Mouse (Mus musculus) embryo, embryonic 11.5 days (tissue): Measurements from ENCODE around the gene Nfam1.

Experiments
- DNase-seq: peaks from one replicate; pipeline ENCODE4 v3.0.0-alpha.2; 2012; ENCODE audit warnings: low read depth, low spot score

Nfam1 gene

GRCm38 (mm10) chr15:82960786-82961561, 72.1 kb downstream of the Nfam1 start:
- DNase-seq = no peak

- DNase-seq = no peak
Measured at GRCm38 (mm10) chr15:82959151-82959550, 74.0 kb downstream of the Nfam1 start.

- DNase-seq = no peak
Measured at GRCm38 (mm10) chr15:82958253-82958701, 74.8 kb downstream of the Nfam1 start.

GRCm38 (mm10) chr15:82956721-82957120, 76.4 kb downstream of the Nfam1 start:
- DNase-seq = no peak

GRCm38 (mm10) chr15:82956310-82956709, 76.8 kb downstream of the Nfam1 start:
- no peak for DNase-seq

GRCm38 (mm10) chr15:82955286-82955685, 77.8 kb downstream of the Nfam1 start:
- no peak for DNase-seq

- no peak for DNase-seq
Measured at GRCm38 (mm10) chr15:82954034-82954433, 79.1 kb downstream of the Nfam1 start.

GRCm38 (mm10) chr15:82953096-82953495, 80.0 kb downstream of the Nfam1 start:
- DNase-seq = no peak

GRCm38 (mm10) chr15:82952292-82952705, 80.8 kb downstream of the Nfam1 start:
- no peak for DNase-seq

GRCm38 (mm10) chr15:82950246-82950645, 82.9 kb downstream of the Nfam1 start:
- no peak for DNase-seq

GRCm38 (mm10) chr15:82947431-82947830, 85.7 kb downstream of the Nfam1 start:
- DNase-seq = no peak

- no peak for DNase-seq
Measured at GRCm38 (mm10) chr15:82944479-82945195, 88.5 kb downstream of the Nfam1 start.
